Mouse (Mus musculus) bone marrow, adult 2 months (tissue): Measurements from ENCODE around the gene Rxfp4. TPM values are rescaled to one million over a fixed set of nuclear protein-coding genes. Genes with fewer than 3 reads are reported as not detected.

Experiments used
- H3K27ac ChIP-seq: fragments of 200-500 bp; 2 replicates; pipeline ENCODE4 v1.5.1; 2012; ENCODE audit warnings: low read depth, mild to moderate bottlenecking, control low read depth, inconsistent platforms, low read length; ENCODE audit not compliant: control insufficient read depth, poor library complexity, insufficient read depth
- H3K4me1 ChIP-seq: fragments of 200-500 bp; 2 replicates; pipeline ENCODE4 v1.6.1; 2011; ENCODE audit warnings: low read length; ENCODE audit not compliant: control insufficient read depth, insufficient read depth
- H3K4me3 ChIP-seq: fragments of 200-500 bp; replicated peaks from 2 replicates; pipeline ENCODE3; 2011; ENCODE audit warnings: mild to moderate bottlenecking, low read depth, low read length, control low read depth; ENCODE audit not compliant: control insufficient read depth
- CTCF ChIP-seq: fragments of 200-500 bp; IDR thresholded peaks from 2 replicates; pipeline ENCODE4 v1.5.1; 2011; ENCODE audit warnings: low read length, control low read depth; ENCODE audit not compliant: control insufficient read depth, insufficient read depth
- POLR2A ChIP-seq: fragments of 200-500 bp; IDR thresholded peaks from 2 replicates; pipeline ENCODE4 v1.6.1; 2011; ENCODE audit warnings: low read depth, mild to moderate bottlenecking, control low read depth, low read length, borderline replicate concordance; ENCODE audit not compliant: control insufficient read depth
- WGBS: fragments of 180-500 bp; shearing (Covaris S2); methylation state at CpG from one replicate; pipeline ENCODE4 v1.1.7; 2018; 5-methylcytosine and 5-hydroxymethylcytosine counted together
- polyA plus RNA-seq: library from polyadenylated mRNA; stranded (reverse); fragments of >200 nt; gene quantifications from 2 replicates; pipeline ENCODE4 v1.2.4, GENCODE M21; 2011; ENCODE audit warnings: low replicate concordance; ENCODE audit not compliant: missing spikeins, insufficient read depth, insufficient read length

The Rxfp4 gene
- polyA plus RNA-seq, 1 experiment, result not detected

DNA sequence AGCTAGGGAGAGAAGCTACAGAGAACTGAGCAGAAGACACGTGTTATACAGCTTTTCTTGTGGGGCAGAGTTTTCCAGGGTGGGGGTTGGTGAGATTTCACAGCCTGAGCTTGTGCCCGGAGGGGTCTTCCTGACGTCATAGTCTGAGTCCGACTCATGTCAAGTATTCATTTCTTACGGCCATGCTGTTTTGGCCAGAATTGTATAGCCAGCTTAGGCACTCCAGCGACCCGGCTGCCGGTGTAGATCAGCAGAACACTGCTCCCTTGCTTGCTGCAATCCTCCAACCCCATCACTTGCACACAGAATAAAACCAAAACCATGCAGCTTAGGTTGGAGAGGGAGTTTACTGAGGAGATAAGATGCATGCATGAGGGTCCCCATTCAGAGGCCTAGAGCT, 2.7 kb upstream of the Rxfp4 start:
- no peak for TF ChIP-seq CTCF
- no peak for TF ChIP-seq POLR2A
- no peaks in the 10 kb centered on the region for H3K4me1 ChIP-seq
- 78% methylated on average over 8 of the region's 8 CpGs for whole genome bisulfite sequencing
- H3K4me3 ChIP-seq, result no peak overlapping the region
- H3K27ac ChIP-seq, result no peak overlapping the region

GRCm38 (mm10) chr3:88654621-88655020, 1.7 kb upstream of the Rxfp4 start:
- Histone ChIP-seq H3K27ac (no peak overlapping the region), H3K4me1 (no peaks in the 10 kb centered on the region), H3K4me3 (no peak overlapping the region)
- TF ChIP-seq CTCF (no peak), POLR2A (no peak)
- WGBS, result 63% methylated on average over 4 of the region's 4 CpGs

GRCm38 (mm10) chr3:88653516-88654370, 801 bp upstream of the Rxfp4 start:
- 79% methylated on average over 6 of the region's 6 CpGs for WGBS
- Histone ChIP-seq H3K27ac (no peak overlapping the region), H3K4me1 (no peaks in the 10 kb centered on the region), H3K4me3 (no peak overlapping the region)
- TF ChIP-seq CTCF, result no peak
- TF ChIP-seq POLR2A, result no peak

GRCm38 (mm10) chr3:88651669-88652618, 998 bp downstream of the Rxfp4 start:
- Histone ChIP-seq H3K27ac (no peak overlapping the region), H3K4me1 (no peaks in the 10 kb centered on the region; the same call in 1 of the 2 replicates), H3K4me3 (no peak overlapping the region)
- TF ChIP-seq POLR2A, result no peak
- TF ChIP-seq CTCF, result no peak
- WGBS, result 49% methylated on average over 18 of the region's 18 CpGs

DNA sequence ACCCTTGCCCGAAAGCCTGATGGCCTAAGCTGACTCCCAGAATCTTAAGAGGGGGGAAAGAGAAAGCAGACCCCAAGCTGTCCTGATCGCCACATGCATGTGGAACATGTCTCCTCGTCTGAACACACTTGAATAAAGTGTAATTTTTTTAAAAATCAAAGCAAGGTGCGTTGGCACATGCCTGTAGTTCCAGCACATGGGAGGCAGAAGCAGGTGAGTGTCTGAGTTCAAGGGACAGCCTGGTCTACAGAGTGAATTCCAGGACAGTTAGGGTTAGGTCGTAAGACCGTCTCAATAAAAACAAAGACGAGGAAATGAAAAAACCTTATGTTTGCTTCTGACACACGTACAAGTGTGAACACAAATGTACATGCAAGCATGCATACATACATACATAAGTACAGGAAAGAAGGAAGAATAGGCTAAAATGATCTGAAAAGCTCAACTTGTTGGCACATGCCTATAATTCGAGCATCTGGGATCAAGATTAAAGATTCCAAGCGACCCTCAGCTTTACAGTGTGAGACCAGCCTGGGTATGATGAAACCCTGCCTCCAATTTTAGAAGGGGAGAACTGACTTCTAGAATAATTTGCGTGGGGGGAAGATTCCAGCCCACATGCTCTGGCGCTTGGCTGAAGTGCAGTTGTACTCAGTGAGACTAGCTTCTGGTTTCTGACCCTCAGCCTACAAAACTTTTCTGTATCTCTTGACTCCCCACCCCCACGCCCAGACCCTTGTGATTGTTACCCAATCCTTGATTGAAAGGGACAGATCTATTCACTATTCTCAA, 2.0 kb downstream of the Rxfp4 start:
- Histone ChIP-seq H3K27ac (no peak overlapping the region), H3K4me3 (no peak overlapping the region), H3K4me1 (no peaks in the 10 kb centered on the region; the same call in 1 of the 2 replicates)
- TF ChIP-seq POLR2A (no peak), CTCF (no peak)
- WGBS, result 44% methylated on average over 13 of the region's 13 CpGs

GRCm38 (mm10) chr3:88649967-88650366, 3.0 kb downstream of the Rxfp4 start:
- no peak overlapping the region for H3K4me3 ChIP-seq
- 88% methylated on average over 13 of the region's 13 CpGs for WGBS
- no peaks in the 10 kb centered on the region; the same call in 1 of the 2 replicates for H3K4me1 ChIP-seq
- TF ChIP-seq CTCF (no peak), POLR2A (no peak)
- no peak overlapping the region for H3K27ac ChIP-seq

- Histone ChIP-seq H3K27ac (no peak overlapping the region), H3K4me1 (no peaks in the 10 kb centered on the region; the same call in 1 of the 2 replicates), H3K4me3 (no peak overlapping the region)
- TF ChIP-seq POLR2A (no peak), CTCF (no peak)
- WGBS, result 60% methylated on average over 10 of the region's 10 CpGs
Observed at GRCm38 (mm10) chr3:88649186-88649585, 3.8 kb downstream of the Rxfp4 start.

DNA sequence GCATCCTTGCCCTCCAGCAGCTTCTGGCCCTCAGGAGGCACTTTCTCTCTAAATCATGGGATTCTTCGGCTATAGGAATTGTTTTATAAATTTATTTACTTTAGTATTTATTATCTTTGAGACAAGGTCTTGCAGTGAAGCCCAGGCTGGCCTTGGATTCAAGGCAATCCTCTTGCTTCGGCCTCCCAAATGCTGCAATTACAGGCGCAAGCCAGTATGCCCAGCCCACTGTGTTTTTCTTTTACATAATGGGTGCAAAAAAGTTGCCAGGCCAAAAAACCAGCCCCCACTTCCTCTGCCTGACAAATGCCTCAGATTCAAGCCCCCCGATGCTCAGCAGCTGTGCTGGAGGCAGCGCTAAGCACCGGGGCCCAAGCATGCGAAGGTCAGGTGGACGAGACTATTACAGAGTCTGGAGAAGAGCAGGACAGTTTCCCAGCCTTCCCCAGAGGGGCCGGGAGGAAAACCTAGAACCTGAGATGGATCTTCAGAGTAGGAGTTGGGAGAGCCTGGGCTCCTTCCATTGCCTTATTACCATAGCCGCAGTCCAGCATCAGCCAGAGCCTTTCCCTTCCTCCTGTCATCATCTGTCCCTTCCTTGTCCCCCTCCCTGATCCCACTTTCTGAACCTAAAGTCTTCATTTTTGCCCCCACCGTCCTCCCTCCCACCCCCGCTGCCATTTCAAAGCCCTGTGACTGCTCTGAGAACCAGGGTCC, 4.3 kb downstream of the Rxfp4 start:
- 85% methylated on average over 12 of the region's 12 CpGs for WGBS
- Histone ChIP-seq H3K27ac (no peak overlapping the region), H3K4me3 (no peak overlapping the region), H3K4me1 (no peaks in the 10 kb centered on the region; the same call in 1 of the 2 replicates)
- TF ChIP-seq CTCF (no peak), POLR2A (no peak)
